Mouse (Mus musculus): Measurements from ENCODE around the gene Gm14214. TPM values are rescaled to one million over a fixed set of nuclear protein-coding genes. Genes with fewer than 3 reads are reported as not detected.

Gene Gm14214
- total RNA-seq, 1 experiment, result not detected

DNA sequence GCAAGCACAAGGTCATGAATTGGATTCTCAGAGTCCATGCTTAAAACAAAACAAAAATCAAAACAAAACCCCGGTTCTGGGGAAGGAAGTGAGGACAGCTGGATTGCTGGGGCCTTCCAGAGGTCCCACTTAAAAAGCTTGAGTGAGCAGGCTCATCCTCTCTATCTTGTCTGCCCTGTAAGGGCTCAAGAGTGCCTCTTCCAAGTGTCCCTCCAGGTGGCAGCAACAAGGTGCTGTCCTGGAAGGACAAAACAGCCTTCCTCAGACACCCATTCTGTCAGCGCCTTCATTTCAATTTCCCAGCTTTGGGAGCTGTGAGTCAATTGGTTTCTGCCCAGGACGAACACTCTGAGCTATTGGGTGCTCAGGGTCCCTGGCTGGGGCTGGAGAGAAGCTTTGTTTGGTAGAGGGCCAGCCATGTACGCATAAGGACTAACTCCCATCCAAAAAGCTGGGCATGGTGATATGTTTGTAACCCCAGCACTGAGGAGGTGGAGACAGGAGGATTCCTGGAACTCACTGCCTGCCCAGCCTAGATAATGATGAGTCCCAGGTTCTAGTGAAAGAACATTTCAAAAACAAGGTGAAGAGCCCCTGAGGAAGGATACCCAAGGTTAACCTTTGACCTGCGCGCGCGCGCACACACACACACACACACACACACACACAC, 4.9 kb downstream of the Gm14214 start:
- no peak overlapping the region for H3K27ac ChIP-seq (ENCODE audit: insufficient read depth, low read depth, low read length, poor library complexity, severe bottlenecking)
- in situ Hi-C loops (cut with MboI; ENCODE audit: low sequenced_read_pairs in 2 of 2, unreplicated experiment in 2 of 2), result no loop called here
- no peaks in the 10 kb centered on the region for H3K9me3 ChIP-seq (ENCODE audit: control insufficient read depth, insufficient read depth, low read depth, low read length)
- no peak for DNase-seq (ENCODE audit: low read depth, low spot score)
- H3K9ac ChIP-seq (ENCODE audit: insufficient read depth, low read depth, low read length, poor library complexity, severe bottlenecking), result no peak overlapping the region
- no peaks in the 10 kb centered on the region for H3K4me1 ChIP-seq (ENCODE audit: control insufficient read depth in 2 of 2, insufficient read depth in 2 of 2, low read length in 2 of 2, poor library complexity in 1 of 2)
- TF ChIP-seq ZNF384 (IDR thresholded peaks at IDR 0.05; ENCODE audit: low read depth, low read length) (no peak), ZC3H11A (IDR thresholded peaks at IDR 0.05; ENCODE audit: borderline replicate concordance, low read depth, low read length) (no peak)
- H3K36me3 ChIP-seq (ENCODE audit: control insufficient read depth, insufficient read depth, low read length, poor library complexity, severe bottlenecking), result no peaks in the 10 kb centered on the region
- H3K4me3 ChIP-seq (ENCODE audit: insufficient read depth in 1 of 2, low read depth in 1 of 2, low read length in 2 of 2, poor library complexity in 1 of 2, severe bottlenecking in 1 of 2), result no peak overlapping the region

DNA sequence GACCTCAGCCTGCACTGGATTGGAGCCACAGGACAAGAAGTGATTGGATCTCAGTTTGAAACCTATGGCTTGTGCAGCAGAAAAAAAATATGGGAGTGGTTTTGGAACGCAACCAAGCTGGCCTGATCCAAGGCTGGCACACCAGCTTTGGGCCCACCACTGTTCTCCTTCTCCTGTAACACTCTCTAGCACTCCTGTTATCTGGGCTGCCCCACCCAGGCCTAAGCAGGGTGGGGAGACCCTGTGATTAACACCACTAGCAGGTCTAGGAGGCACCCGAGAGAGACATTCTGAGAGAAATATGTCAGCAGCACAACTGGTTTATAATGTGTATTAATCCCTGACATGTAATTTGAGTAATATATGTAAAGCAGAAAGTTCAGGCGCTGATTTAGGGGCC, 6.6 kb downstream of the Gm14214 start:
- no peak overlapping the region for H3K4me3 ChIP-seq (ENCODE audit: insufficient read depth in 1 of 2, low read depth in 1 of 2, low read length in 2 of 2, poor library complexity in 1 of 2, severe bottlenecking in 1 of 2)
- no peak for DNase-seq (ENCODE audit: low read depth, low spot score)
- H3K27ac ChIP-seq (ENCODE audit: insufficient read depth, low read depth, low read length, poor library complexity, severe bottlenecking), result no peak overlapping the region
- H3K9ac ChIP-seq (ENCODE audit: insufficient read depth, low read depth, low read length, poor library complexity, severe bottlenecking), result no peak overlapping the region
- in situ Hi-C loops (cut with MboI; ENCODE audit: low sequenced_read_pairs in 2 of 2, unreplicated experiment in 2 of 2), result no loop called here
- H3K36me3 ChIP-seq (ENCODE audit: control insufficient read depth, insufficient read depth, low read length, poor library complexity, severe bottlenecking), result no peaks in the 10 kb centered on the region
- H3K4me1 ChIP-seq (ENCODE audit: control insufficient read depth in 2 of 2, insufficient read depth in 2 of 2, low read length in 2 of 2, poor library complexity in 1 of 2), result no peaks in the 10 kb centered on the region
- no peaks in the 10 kb centered on the region for H3K9me3 ChIP-seq (ENCODE audit: control insufficient read depth, insufficient read depth, low read depth, low read length)
- TF ChIP-seq MAFK (IDR thresholded peaks at IDR 0.05; ENCODE audit: insufficient read depth, low read depth, low read length) (no peak), CHD2 (IDR thresholded peaks at IDR 0.05; ENCODE audit: low read depth, low read length) (no peak), ZNF384 (IDR thresholded peaks at IDR 0.05; ENCODE audit: low read depth, low read length) (no peak), HCFC1 (IDR thresholded peaks at IDR 0.05; ENCODE audit: borderline replicate concordance, insufficient read depth, low read length) (no peak), ZC3H11A (IDR thresholded peaks at IDR 0.05; ENCODE audit: borderline replicate concordance, low read depth, low read length) (no peak)

DNA sequence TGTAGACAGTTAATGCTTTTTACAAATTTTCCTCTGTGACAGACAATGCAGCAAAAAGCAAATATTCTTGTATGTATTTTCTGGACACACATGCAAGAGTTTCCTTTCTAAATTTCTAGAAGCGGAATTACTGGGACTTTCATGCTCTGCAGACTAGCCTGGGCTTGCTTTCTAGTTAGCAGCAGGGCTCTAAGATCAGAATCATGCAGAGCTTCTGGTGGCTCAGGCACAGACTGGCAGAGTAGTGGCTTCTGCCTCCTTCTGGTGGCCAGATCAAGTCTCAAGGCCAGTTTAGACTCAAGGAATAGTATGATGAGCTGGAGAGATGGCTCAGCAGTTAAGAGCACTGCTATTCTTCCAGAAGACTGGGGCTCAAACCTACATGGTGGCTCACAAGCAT, 11.4 kb downstream of the Gm14214 start:
- in situ Hi-C loops (cut with MboI; ENCODE audit: low sequenced_read_pairs in 2 of 2, unreplicated experiment in 2 of 2), result no loop called here
- Histone ChIP-seq H3K27ac (ENCODE audit: insufficient read depth, low read depth, low read length, poor library complexity, severe bottlenecking) (no peak overlapping the region), H3K4me1 (ENCODE audit: control insufficient read depth in 2 of 2, insufficient read depth in 2 of 2, low read length in 2 of 2, poor library complexity in 1 of 2) (no peaks in the 10 kb centered on the region), H3K9ac (ENCODE audit: insufficient read depth, low read depth, low read length, poor library complexity, severe bottlenecking) (no peak overlapping the region), H3K9me3 (ENCODE audit: control insufficient read depth, insufficient read depth, low read depth, low read length) (no peaks in the 10 kb centered on the region), H3K4me3 (ENCODE audit: insufficient read depth in 1 of 2, low read depth in 1 of 2, low read length in 2 of 2, poor library complexity in 1 of 2, severe bottlenecking in 1 of 2) (no peak overlapping the region), H3K36me3 (ENCODE audit: control insufficient read depth, insufficient read depth, low read length, poor library complexity, severe bottlenecking) (no peaks in the 10 kb centered on the region)
- no peak for DNase-seq (ENCODE audit: low read depth, low spot score)
- TF ChIP-seq ZNF384 (IDR thresholded peaks at IDR 0.05; ENCODE audit: low read depth, low read length) (no peak), HCFC1 (IDR thresholded peaks at IDR 0.05; ENCODE audit: borderline replicate concordance, insufficient read depth, low read length) (no peak), MAFK (IDR thresholded peaks at IDR 0.05; ENCODE audit: insufficient read depth, low read depth, low read length) (no peak), ZC3H11A (IDR thresholded peaks at IDR 0.05; ENCODE audit: borderline replicate concordance, low read depth, low read length) (no peak), CHD2 (IDR thresholded peaks at IDR 0.05; ENCODE audit: low read depth, low read length) (no peak)

DNA sequence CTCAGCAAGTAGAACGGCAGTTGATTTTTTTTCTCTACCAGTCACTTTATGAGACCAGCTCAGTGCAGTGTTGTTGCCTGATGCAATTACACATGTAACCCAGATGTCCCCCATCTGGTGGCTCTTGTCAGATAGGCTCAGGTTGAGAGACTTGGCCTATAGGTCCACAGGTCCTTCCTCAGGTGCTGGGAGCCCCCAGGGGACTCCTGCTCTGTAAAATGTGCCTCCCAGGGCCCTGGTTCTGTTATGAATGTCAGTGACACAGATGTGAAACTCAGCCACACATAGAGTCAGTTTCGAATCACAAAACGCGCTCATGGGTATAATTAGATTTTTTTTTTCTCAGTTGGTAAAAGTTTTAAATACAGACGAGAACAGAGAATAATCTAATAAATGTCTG, 12.1 kb downstream of the Gm14214 start:
- TF ChIP-seq ZC3H11A (IDR thresholded peaks at IDR 0.05; ENCODE audit: borderline replicate concordance, low read depth, low read length), result no peak
- no peak for TF ChIP-seq MAFK (IDR thresholded peaks at IDR 0.05; ENCODE audit: insufficient read depth, low read depth, low read length)
- TF ChIP-seq CHD2 (IDR thresholded peaks at IDR 0.05; ENCODE audit: low read depth, low read length), result no peak
- TF ChIP-seq ZNF384 (IDR thresholded peaks at IDR 0.05; ENCODE audit: low read depth, low read length), result no peak
- no peak for TF ChIP-seq HCFC1 (IDR thresholded peaks at IDR 0.05; ENCODE audit: borderline replicate concordance, insufficient read depth, low read length)
- no peak overlapping the region for H3K27ac ChIP-seq (ENCODE audit: insufficient read depth, low read depth, low read length, poor library complexity, severe bottlenecking)
- no peak for DNase-seq (ENCODE audit: low read depth, low spot score)
- no peak overlapping the region for H3K4me3 ChIP-seq (ENCODE audit: insufficient read depth in 1 of 2, low read depth in 1 of 2, low read length in 2 of 2, poor library complexity in 1 of 2, severe bottlenecking in 1 of 2)
- H3K9me3 ChIP-seq (ENCODE audit: control insufficient read depth, insufficient read depth, low read depth, low read length), result no peaks in the 10 kb centered on the region
- H3K9ac ChIP-seq (ENCODE audit: insufficient read depth, low read depth, low read length, poor library complexity, severe bottlenecking), result no peak overlapping the region
- H3K4me1 ChIP-seq (ENCODE audit: control insufficient read depth in 2 of 2, insufficient read depth in 2 of 2, low read length in 2 of 2, poor library complexity in 1 of 2), result no peaks in the 10 kb centered on the region
- in situ Hi-C loops (cut with MboI; ENCODE audit: low sequenced_read_pairs in 2 of 2, unreplicated experiment in 2 of 2), result no loop called here
- no peaks in the 10 kb centered on the region for H3K36me3 ChIP-seq (ENCODE audit: control insufficient read depth, insufficient read depth, low read length, poor library complexity, severe bottlenecking)

DNA sequence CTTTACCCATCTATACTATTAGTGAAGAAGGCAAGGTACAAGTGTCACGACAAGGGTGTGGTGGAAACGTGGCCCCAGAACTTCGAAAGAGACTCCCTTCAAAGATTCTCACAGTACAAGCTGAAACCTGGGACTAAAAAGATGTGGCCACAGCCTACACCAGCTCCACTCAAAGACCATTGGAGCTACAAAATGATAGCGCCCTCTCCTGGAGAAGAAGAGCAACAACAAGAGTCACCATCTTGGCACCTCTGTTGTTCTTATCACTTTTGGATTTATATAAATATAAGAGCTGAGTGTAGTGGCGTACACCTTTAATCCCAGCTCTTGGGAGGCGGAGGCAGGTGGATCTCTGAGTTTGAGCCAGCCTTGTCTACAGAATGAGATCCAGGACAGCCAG, 14.0 kb downstream of the Gm14214 start:
- Histone ChIP-seq H3K4me3 (ENCODE audit: insufficient read depth in 1 of 2, low read depth in 1 of 2, low read length in 2 of 2, poor library complexity in 1 of 2, severe bottlenecking in 1 of 2) (no peak overlapping the region), H3K36me3 (ENCODE audit: control insufficient read depth, insufficient read depth, low read length, poor library complexity, severe bottlenecking) (no peaks in the 10 kb centered on the region), H3K9me3 (ENCODE audit: control insufficient read depth, insufficient read depth, low read depth, low read length) (no peaks in the 10 kb centered on the region), H3K27ac (ENCODE audit: insufficient read depth, low read depth, low read length, poor library complexity, severe bottlenecking) (no peak overlapping the region), H3K4me1 (ENCODE audit: control insufficient read depth in 2 of 2, insufficient read depth in 2 of 2, low read length in 2 of 2, poor library complexity in 1 of 2) (peaks cover 2 to 5% of the 10 kb centered on the region in 2 experiments; a peak in 3 of 4 replicates), H3K9ac (ENCODE audit: insufficient read depth, low read depth, low read length, poor library complexity, severe bottlenecking) (no peak overlapping the region)
- peak; percentile 39 for DNase-seq (ENCODE audit: low read depth, low spot score)
- TF ChIP-seq ZNF384 (IDR thresholded peaks at IDR 0.05; ENCODE audit: low read depth, low read length) (no peak), HCFC1 (IDR thresholded peaks at IDR 0.05; ENCODE audit: borderline replicate concordance, insufficient read depth, low read length) (no peak), ZC3H11A (IDR thresholded peaks at IDR 0.05; ENCODE audit: borderline replicate concordance, low read depth, low read length) (no peak), MAFK (IDR thresholded peaks at IDR 0.05; ENCODE audit: insufficient read depth, low read depth, low read length) (no peak), CHD2 (IDR thresholded peaks at IDR 0.05; ENCODE audit: low read depth, low read length) (no peak)
- in situ Hi-C loops (cut with MboI; ENCODE audit: low sequenced_read_pairs in 2 of 2, unreplicated experiment in 2 of 2), result no loop called here

Measured in ES-E14 (cell line).